Mouse (Mus musculus) MEL (cell line): ENCODE results near the gene Jchain.

ENCODE experiments used
- CTCF ChIP-seq, 3 experiments: IDR thresholded peaks in 2 of 3; conservative IDR thresholded peaks in 1 of 3; 2 replicates each; pipeline ENCODE4 v1.5.1; 2011 to 2012; ENCODE audit warnings: low read length in 3 of 3, low read depth in 2 of 3, mild to moderate bottlenecking in 2 of 3, improper control_type of control experiment in 1 of 3, inconsistent platforms in 1 of 3, mixed read lengths in 1 of 3, moderate library complexity in 1 of 3; ENCODE audit not compliant: control insufficient read depth in 1 of 3, insufficient read depth in 1 of 3, poor library complexity in 1 of 3, severe bottlenecking in 1 of 3
- ELF1 ChIP-seq: IDR thresholded peaks from 2 replicates; pipeline ENCODE4 v1.6.1; 2014; ENCODE audit warnings: low read depth, mild to moderate bottlenecking, inconsistent platforms, low read length, improper control_type of control experiment, moderate library complexity

- TF ChIP-seq CTCF (IDR thresholded peaks at IDR 0.05 in 2 of 3, conservative IDR thresholded peaks at IDR 0.05 in 1 of 3; ENCODE audit: control insufficient read depth in 1 of 3, insufficient read depth in 1 of 3, low read depth in 2 of 3, low read length in 3 of 3, poor library complexity in 1 of 3, severe bottlenecking in 1 of 3) (no peak), ELF1 (no peak)
These were observed 25.8 kb upstream of the Jchain start for GRCm38 (mm10) chr5:88553271-88554085.
